Mouse (Mus musculus) layer of hippocampus, postnatal 36 days (tissue): ENCODE data around the gene Scube1. TPM values are rescaled to one million over a fixed set of nuclear protein-coding genes. Genes with fewer than 3 reads are reported as not detected.

Source experiments
- DNase-seq, 2 experiments: peaks; one replicate each; pipeline ENCODE4 v3.0.0; 2022
- total RNA-seq, 2 experiments: library from RNA; stranded (reverse); gene quantifications; 2 replicates each; pipeline ENCODE4 v1.2.3; 2021

The Scube1 gene
- total RNA-seq, 2 experiments from 2014 or later, result 19.3 to 21.8 TPM

DNA sequence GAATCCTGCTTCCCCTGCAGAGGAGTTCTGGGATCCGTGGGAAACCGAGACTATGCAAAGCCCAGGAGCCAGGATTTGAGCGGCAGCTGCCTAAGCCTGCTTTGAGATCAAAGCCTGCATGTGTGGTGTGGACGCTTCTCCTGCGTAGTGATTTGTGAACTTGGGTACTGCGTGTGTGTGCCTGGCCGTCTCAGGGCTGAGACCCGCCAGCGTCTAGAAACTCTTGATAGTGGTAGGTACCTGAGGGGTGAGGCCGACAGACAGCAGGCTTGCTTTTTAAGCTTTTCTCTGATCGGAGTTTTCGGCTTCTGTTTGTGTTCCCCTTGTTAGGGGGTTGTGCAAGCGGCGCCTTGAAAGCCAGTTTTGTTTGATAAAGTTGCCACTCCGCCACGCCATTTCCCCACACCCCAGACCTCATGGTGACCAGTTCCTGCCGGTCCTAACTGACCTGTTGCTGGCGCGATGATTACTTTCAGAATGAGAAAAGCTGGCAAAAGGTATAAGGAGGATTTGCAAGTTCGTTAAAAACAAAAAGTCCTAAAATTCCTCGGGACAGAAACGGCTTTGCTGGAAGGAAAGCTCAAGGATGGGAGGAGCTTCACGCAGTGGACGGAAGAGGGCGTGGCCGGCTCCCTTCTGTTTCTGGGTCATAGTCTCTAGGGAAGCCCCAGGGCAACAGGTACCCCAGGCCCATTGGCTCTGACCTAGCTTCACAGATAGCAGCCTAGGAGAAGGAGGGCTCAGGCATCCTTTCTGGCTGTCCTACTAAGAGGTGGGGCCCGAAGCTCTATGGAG, 160.8 kb downstream of the Scube1 start:
- DNase-seq, result no peak

DNA sequence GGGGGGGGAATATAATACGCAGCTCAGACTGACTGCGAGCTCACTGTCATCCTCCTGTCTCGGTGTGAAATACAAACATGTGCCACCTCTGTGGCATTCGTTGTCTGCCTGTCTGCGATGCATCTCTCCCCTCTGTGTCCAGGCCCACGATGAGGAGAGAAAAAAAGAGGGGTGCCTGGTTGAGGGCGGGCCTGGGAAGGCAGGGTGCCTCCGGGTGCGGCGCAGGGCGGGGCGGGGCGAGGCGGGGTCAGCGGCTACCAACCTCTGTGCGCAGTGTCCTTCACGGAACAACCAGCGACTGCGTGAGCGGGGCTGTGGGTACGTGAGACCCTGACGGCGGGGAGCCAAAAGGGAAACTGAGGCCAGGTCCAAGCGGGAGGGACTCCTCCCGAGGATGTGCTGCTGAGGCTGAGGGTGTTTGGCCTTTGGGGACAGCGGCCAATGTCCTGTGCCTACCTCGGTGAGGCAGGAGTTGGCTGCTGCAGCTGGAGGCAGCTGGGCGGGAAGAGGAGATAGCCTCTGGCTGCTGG, 161.4 kb downstream of the Scube1 start, which contains the start of the genes Tspo and Mcat:
Gene Tspo (plus strand): TSS at position 266 of the 530 bp plus-strand sequence.
Gene Mcat (minus strand): TSS at position 461 of the 530 bp plus-strand sequence.
- DNase-seq, result no peak

DNA sequence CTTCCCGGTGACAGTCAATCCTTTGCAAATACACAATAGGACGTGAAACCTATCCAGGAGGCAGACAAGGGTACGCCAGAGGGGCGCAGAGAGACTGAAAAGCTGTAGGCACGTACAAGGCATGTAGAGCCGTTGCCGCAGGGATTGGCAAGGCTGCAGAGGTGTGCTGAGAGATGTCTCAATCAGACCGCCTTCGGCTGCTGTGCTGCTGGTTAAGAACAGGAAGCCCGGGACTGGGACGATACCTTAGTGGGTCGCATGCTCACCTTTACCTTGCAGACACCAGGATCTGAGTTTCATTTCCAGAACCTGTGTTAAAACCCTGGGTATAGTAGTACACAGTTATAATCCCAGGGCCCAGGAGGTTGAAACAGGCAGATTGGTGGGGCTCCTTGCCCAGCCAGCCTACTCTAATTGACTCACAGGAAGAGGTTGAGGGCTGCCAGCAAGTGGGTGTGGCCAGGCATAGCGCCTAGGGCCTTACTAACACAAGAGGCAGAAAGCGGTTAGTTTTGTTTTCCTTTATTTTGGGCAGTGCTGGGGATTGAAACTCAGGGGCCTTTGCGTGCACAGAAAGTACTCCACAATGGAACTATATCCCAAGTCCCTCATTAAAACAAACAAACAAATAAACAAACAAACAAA, 162.1 kb downstream of the Scube1 start:
- peak; percentile 54 to 72 for DNase-seq

GRCm38 (mm10) chr15:83560941-83561477, 163.8 kb downstream of the Scube1 start:
- no peak for DNase-seq

- DNase-seq, result peak; percentile 81 to 86
These were observed 169.5 kb downstream of the Scube1 start for GRCm38 (mm10) chr15:83555161-83555974.

Other genes with a start within 250 kb of the Scube1 start
- 10 to 100 TPM; 33.8 to 38.1 TPM for gene Ttll1, start 214.1 kb downstream of the Scube1 start, total RNA-seq
- gene Bik, start 198.2 kb downstream of the Scube1 start, total RNA-seq, result under 1 TPM in 1 of 2 experiments, not detected in 1; 0.37 TPM
- 1 to 10 TPM; 3.9 to 4.4 TPM for gene Tspo, start 161.4 kb downstream of the Scube1 start, total RNA-seq
- gene Mcat, start 161.2 kb downstream of the Scube1 start, total RNA-seq, result 10 to 100 TPM; 24.0 to 25.0 TPM
- 10 to 100 TPM; 11.6 to 12.8 TPM for gene Ttll12, start 129.9 kb downstream of the Scube1 start, total RNA-seq
- gene Mpped1, start 54.4 kb upstream of the Scube1 start, total RNA-seq, result 100 to 1,000 TPM; 167 to 170 TPM